Mouse (Mus musculus): Measurements from ENCODE around the gene Nmrk2.

Gene Nmrk2

GRCm38 (mm10) chr10:81165118-81165517, 36.7 kb downstream of the Nmrk2 start:
- no peak for DNase-seq (ENCODE audit: inconsistent ontology term)

GRCm38 (mm10) chr10:81162318-81162652, 39.6 kb downstream of the Nmrk2 start:
- DNase-seq (ENCODE audit: inconsistent ontology term), result no peak

GRCm38 (mm10) chr10:81161602-81162317, 40.1 kb downstream of the Nmrk2 start:
- no peak for DNase-seq (ENCODE audit: inconsistent ontology term)

GRCm38 (mm10) chr10:81154736-81155135, 47.1 kb downstream of the Nmrk2 start:
- DNase-seq (ENCODE audit: inconsistent ontology term), result no peak

- DNase-seq (ENCODE audit: inconsistent ontology term), result no peak
Measured at GRCm38 (mm10) chr10:81154313-81154712, 47.5 kb downstream of the Nmrk2 start.

GRCm38 (mm10) chr10:81152609-81153008, 49.2 kb downstream of the Nmrk2 start:
- DNase-seq (ENCODE audit: inconsistent ontology term), result no peak

- no peak for DNase-seq (ENCODE audit: inconsistent ontology term)
Measured at GRCm38 (mm10) chr10:81151261-81151660, 50.6 kb downstream of the Nmrk2 start.
